Mouse (Mus musculus): ENCODE data around the gene Lrrn3.
A peak's percentile ranks its signal among the peaks of the same experiment; 100 is the strongest.

The Lrrn3 gene

DNA sequence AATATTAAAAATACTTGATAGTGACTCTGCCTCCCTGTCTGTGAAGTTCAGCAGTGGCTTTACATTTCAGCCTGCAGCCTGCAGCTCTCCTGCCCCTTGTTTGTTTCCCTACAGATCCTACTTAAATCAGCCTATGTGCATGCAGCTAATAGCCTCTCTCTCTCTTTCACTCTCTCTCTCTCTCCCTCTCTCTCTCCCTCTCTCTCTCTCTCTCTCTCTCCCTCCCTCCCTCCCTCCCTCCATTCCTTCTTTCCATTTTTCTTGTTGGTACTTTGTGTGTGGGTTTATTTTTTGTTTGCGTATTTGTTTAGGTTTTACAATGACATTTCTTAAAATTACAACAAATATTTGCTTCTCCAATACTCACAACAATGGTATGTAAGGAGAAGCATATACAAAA, at the start of gene Lrrn3:
Lrrn3 (minus strand) TSS at position 101 of the 400 bp plus-strand sequence.
- DNase-seq, result no peak

DNA sequence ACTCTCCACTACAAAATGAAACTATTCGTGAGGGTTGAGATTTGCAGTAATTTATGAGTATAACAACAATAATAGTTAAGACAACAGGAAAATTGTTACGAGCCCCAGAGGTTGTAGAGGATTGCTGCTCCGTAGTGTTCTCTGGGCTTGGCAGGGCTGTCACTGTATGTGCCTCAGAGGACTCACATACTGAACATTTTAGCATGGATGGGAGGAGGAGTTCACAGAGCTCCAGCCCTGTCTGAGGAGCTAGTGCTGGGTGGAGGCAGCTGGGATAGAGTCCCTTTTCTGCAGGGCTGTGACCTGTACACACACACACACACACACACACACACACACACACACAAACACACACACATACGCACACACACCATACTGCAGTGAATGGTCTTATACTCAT, 42.2 kb upstream of the Lrrn3 start:
- no peak for DNase-seq

DNA sequence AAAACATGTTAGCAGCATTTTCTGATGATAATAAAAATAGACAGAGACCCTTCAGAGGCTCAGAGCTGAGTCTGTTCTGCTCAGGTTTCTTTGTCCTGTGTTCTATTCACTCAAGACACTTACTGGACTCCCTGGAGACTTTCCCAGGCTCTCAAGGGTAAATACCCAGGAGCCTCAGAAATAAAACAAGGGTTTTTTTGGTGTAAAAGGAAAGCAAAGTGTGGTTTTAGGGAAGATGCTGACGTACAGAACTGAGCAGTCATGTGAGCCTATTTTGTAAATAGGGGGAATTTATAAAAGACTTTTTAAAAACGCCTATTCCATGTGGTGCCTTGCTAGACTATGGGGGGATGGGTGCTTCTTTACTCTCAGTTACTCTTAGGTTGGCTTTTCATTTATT, 40.5 kb upstream of the Lrrn3 start:
- DNase-seq, result no peak

DNA sequence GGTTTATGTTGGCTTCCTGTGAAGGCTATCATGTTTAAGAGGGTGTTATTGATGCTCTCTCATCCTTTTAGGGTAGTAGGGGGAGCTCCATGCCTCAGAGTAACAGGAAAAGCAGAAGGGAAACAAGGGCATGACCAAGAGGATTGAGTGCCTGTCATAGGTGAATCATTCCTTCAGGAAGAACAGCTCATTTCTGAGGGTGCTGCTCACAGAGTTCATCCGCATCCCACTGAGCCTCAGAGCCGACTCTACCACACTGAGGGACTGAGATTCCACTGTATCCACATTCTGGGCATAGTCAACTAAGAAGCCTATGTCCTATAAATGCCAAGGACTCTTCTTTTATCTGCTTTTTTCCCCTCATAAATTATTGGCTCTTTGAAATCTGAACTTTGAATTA, 35.4 kb upstream of the Lrrn3 start:
- no peak for DNase-seq

DNA sequence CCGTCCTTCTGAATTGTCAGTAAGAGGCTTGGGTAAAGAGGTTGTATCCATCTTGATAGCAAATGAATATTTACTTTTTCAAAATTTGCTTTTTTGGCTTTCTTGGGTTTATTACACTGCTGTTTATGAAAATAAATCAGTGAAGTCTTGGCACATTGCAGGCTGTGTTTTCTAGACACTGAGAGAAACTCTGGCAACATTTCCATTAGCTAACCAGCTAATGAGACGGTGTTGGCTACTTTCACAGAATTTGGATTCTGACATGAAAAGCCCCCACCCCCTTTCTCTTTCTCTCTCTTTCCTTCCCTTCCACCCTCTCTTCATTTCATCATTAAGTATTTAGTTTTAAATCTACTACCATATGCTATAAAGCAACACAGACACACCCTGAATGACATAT, 34.1 kb upstream of the Lrrn3 start:
- no peak for DNase-seq

DNA sequence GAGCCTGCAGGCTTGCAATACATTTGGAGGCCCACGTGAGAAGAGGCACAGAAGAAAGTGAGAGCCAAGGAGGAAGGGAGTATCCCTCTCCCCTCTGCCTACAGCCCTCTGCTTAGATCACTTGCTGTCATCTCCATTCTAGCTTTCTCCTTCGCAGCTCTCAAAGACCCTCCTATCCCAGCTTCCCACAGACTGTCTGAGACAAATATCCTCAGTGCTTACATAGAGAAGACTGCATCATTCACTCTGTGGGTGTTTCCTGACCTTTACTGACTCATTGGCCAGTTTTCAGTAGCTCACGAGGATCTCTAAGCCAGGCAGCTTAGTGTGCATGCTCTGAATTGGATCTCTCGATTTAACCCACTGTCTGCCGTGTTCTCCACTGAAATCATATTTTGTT, 32.7 kb upstream of the Lrrn3 start:
- DNase-seq, result no peak

DNA sequence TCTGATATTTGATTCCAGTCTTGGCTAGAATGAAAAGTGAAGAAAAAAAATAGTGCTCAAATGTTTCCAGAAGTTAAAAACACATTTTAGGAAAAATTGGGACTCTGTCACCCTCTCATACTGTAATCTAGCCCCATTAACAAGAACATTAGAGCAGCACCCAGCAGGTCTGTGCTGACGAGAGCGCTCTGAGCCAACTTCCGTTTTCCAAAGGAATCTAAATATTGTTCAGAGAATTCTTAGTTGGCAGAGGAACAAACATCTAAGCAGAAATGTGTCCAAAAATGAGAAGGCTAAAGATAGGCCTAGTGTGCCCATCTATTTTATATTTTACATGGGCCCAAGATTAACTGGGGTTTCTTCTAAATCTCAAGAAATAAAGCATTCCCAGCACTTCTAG, 24.4 kb upstream of the Lrrn3 start:
- DNase-seq, result no peak

DNA sequence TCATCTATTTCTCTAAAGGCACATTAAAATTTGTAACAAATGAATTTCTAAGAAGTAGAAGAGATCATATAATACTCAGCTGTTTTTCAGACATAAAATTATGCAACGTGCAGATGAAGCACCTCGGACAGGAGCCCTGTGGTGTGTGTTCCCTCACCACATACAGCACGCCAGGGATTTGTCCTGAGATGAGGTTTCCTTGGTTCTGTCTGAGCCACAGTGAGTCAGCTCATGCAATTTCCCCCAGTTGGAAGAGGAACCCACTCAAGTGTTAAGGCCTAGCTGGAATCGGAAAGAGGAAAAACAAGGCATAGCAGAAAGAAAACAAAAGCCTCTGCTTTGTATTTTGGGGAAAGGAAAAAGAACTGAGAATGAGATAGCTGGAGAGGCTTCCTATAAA, 22.4 kb upstream of the Lrrn3 start:
- no peak for DNase-seq

DNA sequence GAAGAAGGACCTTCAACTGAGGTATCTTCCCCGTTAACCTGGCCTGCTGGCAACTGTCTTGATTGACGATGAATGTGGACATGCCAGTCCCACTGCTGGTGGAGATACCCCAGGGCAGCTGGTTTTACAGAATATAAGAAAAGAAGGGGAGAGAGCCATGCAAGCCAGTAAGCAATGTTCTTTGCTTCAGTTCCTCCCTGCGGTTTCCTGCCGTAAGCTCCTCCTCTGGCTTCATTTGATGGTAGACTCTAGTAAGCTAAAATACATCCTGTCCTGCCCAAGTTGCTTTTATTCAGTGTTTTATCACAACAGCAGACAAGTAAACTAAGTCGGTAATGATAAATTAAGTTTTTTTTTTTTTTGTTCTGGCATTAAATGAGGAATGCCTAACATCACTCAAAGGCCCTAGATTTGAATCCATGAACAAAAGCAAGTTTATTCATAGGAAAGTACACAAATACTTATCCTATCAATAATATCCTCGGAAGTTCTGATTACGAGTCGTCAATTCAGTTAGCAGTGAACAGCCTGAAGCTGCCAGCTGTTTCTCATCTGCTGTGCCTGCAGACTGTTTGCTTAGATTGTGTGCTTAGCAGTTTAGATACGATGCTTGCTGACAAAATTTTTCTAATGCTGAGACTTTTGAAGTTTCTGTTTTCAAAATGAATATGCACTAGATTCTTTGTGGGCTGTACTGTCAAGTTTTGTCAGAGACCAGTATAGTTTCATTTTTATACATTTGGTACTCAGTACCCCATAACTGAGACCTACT, 14.0 kb upstream of the Lrrn3 start:
- DNase-seq, result no peak

DNA sequence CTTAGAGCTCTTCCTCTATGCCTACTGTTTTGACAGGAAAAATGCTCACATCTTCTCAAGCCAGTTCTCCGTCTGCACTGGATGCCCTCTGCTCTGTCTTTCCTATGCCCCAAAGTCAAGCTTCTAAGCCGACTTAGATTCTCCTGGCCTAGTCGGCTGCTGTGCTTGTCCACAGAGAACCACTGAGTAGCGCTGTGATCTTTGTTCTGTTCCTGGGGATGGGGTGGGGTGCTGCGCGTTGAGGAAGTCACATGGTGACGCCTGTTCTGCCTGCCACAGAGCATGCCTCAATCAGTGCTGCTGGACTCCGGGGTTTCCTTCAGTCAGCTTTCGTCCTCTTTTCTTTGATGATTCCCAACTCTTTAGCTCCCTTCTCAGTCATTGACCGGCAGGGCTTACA, 8.4 kb upstream of the Lrrn3 start:
- DNase-seq, result peak; percentile 34

DNA sequence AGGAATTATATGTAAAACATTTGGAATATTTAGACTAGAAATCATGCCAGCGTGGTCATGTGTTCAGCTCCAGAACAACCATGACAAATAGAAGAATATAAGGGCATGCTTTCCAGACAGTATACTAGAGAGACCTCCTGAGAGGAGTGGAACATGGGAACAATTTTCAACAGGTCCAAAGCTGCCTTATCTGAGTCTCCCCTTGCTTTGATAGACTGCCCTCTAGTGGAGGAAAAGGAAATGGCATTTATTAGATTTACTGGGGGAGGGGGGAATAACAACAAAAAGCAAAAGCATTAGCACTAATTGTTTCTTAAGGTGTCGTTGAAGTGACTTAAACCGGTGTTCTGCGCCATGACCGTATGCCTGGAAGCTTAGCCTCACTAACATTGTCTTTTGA, 774 bp upstream of the Lrrn3 start:
- no peak for DNase-seq

DNA sequence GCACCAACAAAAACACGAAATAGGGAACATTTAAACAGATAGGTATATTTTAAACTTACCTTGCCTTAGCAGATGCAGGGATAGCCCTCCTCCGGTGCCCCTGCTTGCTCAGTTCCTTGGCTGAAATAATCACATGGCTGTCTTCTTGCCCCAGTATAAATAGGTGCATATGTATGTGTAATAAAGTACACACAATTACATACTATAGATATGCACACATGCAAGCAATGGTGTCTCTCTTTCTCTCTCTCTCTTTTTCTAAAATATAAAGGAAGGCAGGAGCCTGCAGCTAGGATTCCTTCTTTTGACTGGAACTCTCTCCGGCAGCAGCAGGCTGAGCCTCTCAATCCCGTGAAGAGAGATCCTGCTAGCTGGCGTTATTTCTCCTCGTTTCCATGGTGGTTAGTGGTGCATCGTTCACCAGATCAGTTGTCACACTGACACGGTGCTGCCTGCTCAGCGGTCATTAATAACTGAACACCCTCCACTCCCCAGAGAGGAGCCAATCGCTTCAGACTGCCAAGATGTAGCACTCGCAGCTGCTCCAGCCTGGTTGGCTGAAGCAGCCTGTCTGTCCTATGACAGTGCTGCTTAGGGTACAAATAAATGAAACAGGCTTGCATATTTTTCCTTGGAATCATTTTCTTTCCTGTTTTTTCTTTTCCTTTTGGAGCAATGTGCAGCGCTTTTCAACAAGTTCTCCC, 567 bp downstream of the Lrrn3 start:
- DNase-seq, result peak; percentile 45

DNA sequence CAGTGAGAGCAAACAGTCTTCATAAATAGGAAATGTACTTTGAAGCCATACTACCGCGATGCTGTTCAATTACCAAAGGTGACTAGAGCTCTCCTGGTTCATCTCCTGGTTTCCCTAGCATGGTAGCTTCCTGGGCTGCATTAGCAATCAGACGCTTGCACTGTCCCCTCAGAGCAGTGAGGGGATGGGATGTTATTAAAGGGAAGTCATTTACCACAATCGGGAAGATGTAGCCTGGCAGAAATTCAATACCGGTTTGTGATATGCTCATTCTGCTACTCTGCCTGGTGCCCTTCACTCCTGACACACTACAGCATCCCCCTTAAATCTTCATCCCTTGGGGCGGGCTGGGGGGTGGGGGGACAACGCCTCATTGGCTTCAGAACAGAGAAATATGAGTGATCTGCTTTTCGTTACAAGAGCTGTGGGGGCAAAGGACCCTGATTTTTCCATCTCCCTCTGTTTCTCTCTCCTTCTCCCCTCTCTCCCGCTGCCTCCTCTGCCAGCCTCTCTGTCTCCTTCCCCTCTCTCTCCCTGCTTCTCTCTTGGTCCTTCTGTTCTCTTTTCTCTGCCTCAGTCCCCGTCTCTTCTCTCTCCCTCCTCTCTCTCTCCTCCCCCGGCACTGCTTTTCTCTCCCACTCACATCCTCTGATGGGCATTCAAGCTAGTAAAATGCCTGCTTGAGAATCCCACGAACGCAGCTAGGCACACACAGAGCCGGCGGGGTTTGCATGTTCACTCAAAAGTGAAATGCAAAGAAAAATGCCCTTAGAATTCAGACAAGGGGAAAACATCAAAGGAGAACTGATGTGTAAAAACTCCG, 1.3 kb downstream of the Lrrn3 start:
- DNase-seq, result no peak

DNA sequence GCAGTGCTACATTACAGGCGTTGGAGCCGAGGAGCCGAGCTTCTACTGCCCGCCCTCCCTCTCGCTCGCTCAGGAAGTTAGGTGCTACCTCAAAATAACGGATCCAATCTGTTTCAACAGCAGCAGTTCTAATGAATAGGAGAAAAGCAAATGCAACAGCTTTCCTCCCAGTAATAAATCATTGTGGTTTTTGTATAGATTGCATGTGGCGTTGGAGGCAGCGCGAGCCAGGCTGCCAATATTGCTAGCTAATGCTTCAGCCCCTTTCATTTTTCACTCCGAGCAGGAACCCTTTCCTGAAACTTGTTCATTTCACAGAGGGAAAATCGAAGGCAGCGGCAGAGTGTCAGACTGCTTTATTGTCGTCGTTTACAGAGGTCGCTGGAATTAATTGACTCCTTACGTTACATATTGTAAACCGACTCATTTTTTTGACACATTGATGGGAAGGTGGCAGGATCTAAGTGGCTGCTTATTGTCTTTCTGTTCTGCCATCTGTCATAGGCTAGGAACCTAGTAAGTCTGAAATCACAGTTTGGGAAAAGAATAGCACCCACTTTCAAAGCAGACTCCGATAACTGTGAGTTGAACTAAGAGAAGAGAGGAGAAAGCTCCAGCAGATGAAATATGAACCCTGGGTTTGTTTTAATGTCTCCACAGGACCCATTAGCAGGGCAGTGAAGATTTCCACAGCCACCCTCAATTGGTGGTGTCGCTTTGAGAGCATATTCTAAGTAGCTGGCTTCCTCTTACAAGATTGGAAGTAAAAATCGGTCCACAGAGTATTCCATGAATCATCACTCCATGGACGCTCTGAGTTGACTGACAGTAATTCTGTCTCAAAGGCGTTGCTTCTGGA, 2.4 kb downstream of the Lrrn3 start:
- DNase-seq, result no peak

DNA sequence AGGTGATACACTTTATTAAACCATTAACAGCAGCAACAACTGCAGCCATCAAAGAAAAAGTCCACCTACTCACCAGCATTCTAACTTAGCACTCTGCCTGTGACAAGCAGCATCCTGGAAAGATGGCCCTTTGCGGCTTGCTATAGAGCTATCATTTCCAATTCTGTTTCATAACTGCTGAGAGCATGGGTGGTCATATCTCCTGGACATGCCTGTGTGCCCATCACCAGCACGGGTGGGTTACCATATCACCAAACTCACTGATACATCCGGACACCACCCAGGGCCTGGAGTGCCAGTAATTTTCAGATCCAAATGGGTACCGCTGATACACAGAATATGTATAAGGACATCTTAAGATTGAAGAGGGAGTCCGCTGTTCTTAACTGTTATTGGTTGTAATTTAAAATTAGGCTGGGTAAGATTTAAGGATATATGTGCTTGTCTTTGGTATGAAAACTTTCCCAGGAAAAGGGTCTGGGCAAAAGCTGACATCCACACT, 3.1 kb downstream of the Lrrn3 start:
- DNase-seq, result no peak

DNA sequence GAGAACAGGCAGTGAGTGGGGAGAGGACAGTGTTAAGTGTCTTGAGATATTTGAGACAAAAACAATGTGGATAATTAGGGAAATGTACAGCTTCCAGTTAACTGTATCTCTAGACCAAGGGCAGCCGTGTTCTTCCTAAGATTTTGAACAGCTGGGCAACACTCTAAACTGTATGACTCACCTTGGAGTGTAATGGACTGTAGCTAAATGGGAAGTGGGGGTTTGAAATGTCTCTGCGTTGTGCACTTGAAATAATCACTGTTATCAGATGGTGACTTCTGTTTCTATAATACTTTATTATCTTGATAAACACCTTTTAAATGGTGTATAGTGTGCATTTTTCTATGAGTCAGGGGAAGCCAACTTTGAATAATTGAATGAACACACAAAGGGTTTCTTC, 4.7 kb downstream of the Lrrn3 start:
- DNase-seq, result no peak

DNA sequence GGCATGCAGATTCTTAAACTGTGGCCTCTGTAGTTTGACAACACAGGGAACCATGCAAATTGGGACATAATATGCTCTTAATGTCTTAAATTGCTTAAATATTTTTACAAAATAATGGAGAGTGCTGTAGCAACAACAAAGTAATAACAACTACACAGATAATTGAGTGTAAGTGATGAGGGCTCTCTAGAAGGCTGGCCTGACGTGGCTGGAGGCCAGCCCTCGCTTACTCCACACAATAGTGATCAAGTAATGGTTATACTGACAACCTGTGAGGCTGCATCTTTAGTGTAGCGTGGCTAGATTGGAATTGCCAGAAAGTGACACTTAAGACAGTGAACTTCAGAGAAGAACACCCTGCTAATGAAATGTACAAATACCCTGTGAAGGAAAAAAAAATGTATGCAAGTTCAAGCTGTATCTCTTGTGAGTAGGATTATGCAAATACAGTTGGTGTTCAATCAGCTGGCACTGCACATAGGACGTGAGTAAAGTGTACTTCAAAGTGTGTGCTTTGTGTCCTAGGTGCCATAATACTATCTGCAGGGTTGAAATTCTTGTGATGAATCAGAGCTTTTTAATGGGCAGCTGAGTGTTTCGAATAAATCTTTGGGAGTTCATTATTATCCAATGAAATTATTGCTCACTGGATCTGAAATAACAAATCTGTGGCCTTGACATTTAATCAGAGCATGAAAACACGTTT, 17.0 kb downstream of the Lrrn3 start:
- no peak for DNase-seq

DNA sequence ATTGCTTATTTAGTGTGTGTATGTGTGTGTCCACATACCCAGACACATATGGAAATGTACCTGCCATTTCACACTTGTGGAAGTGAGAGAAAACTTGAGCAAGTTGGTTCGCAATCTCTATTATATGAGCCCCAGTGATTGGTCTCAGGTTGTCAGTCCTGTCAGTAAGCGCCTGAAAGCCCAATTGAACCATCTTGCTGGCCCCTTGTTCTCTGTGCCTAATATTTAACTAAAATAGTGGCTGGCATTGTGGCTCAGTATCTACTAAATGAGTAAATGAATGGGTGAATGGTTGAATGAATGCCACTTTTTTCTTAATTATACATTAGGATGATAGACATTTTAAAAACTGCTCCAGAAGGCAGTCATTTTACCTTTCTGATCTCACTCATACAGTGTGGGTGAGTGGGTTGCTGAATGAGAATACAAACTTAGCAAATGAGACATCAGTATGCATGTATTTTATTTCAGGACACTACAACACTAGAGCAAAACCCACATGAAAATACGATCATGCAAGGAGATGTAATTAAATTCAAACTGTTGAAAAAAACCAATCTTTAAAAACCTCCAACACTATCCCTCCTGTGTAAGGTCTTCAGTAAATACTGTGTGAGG, 17.7 kb downstream of the Lrrn3 start:
- no peak for DNase-seq

DNA sequence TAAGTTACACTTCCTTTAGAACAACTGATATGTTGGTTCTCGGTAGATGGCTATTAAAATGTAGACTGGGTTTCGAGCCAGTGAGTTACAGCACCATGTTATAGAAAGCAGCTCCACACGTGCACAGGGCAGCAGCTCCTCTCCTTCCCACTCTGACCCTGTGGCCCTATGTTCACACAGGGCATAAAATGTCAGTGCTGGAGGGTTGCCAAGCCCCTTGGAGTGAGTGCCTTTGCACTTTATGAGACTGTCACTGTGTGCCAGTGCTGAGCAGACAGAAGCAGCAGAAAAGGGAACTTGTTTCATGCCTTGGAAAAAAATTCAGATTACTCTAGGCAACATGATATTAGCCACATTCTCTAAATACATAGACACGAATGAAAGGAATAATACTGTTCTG, 47.8 kb downstream of the Lrrn3 start:
- DNase-seq, result peak; percentile 13

DNA sequence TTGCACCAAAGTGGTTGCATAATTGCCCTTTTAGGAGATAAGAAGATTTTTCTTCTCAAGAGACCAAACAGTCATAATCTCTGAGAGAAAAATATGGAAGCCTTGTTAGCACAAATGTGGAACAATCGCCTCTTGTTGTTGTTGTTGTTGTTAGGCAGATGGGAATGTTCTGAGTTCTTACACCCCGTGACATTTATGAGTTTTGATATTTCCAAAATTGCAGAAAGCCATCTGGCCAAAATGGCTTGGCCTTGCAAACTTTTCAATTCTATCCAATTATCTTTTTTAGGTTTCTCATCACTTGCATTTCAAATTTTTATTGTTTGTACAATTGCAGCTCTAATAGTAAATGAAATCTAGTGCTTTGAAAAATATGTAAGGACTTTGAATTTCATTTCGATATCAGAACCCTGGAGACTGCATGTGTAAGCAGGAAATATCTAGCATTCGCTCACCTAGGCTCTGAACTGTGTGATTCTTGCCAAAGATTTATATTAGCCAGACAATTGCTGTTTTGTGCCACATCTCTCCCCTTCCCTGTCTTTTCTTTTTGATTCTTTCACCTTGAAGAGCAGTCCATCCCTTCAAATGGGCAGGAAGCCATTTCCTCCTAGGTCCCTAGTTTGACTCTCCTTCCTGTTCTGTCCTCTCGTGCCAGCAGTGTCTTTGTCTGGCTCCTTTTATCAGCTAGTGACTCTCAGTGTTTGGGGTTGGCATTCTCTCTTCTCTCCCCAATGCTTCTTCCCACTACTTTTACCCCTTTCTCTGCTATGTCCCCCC, 49.8 kb downstream of the Lrrn3 start:
- no peak for DNase-seq

DNA sequence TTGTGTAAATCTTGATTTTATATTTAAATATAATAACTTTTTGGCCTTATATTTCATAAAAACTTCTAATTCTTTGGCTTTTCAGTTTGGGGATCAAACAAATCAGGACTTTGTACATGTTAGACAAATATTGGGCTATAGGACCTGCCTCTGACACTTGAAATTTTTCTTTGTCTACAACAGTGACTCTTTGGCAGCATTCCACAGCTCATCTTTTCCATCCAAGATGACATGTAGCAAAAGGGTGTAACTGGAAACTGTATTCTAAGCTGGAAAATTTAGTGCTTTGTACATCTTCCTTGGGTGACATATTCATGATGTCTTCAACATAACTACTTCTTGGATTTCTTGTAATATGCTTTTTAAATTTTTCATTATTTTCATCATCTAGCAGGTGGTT, 57.4 kb downstream of the Lrrn3 start:
- no peak for DNase-seq

All from lung, postnatal 14 days (tissue).